Mouse (Mus musculus) layer of hippocampus, adult 2 months (tissue): ENCODE data around the gene Hgf. TPM values are rescaled to one million over a fixed set of nuclear protein-coding genes. Genes with fewer than 3 reads are reported as not detected.

ENCODE experiments used
- DNase-seq, 2 experiments: peaks; one replicate each; pipeline ENCODE4 v3.0.0; 2022; ENCODE audit warnings: low spot score in 2 of 2
- H3K27ac ChIP-seq: fragments of 200-600 bp; 2 replicates; pipeline ENCODE4 v1.8.1; 2022
- H3K4me3 ChIP-seq: fragments of 200-600 bp; 2 replicates; pipeline ENCODE4 v1.8.1; 2022; ENCODE audit warnings: mild to moderate bottlenecking
- CTCF ChIP-seq: fragments of 200-600 bp; conservative IDR thresholded peaks from 2 replicates; pipeline ENCODE4 v1.8.1; 2022; ENCODE audit warnings: antibody characterized with exemption, mild to moderate bottlenecking, moderate library complexity
- total RNA-seq, 2 experiments: library from RNA; stranded (reverse); gene quantifications; 2 replicates each; pipeline ENCODE4 v1.2.3; 2021

The Hgf gene
- total RNA-seq, 2 experiments from 2014 or later: 2.2 to 4.6 TPM

GRCm38 (mm10) chr5:16601463-16601862 is 48.2 kb downstream of the Hgf start:
- no peak for DNase-seq
- H3K4me3 ChIP-seq: no peak overlapping the region
- no peak for TF ChIP-seq CTCF
- no peak overlapping the region for H3K27ac ChIP-seq

GRCm38 (mm10) chr5:16632996-16633395 is 79.7 kb downstream of the Hgf start:
- no peak for DNase-seq
- no peak for TF ChIP-seq CTCF
- no peak overlapping the region for H3K4me3 ChIP-seq
- H3K27ac ChIP-seq: no peak overlapping the region

- H3K27ac ChIP-seq: no peak overlapping the region
- no peak overlapping the region for H3K4me3 ChIP-seq
- no peak for DNase-seq
- no peak for TF ChIP-seq CTCF
Measured at GRCm38 (mm10) chr5:16646417-16646816, 93.1 kb downstream of the Hgf start.

GRCm38 (mm10) chr5:16647701-16648100 is 94.4 kb downstream of the Hgf start:
- DNase-seq: no peak
- no peak overlapping the region for H3K27ac ChIP-seq
- TF ChIP-seq CTCF: no peak
- no peak overlapping the region for H3K4me3 ChIP-seq

- Histone ChIP-seq H3K27ac (no peak overlapping the region), H3K4me3 (no peak overlapping the region)
- no peak for DNase-seq
- no peak for TF ChIP-seq CTCF
Measured at GRCm38 (mm10) chr5:16650240-16650639, 96.9 kb downstream of the Hgf start.

- Histone ChIP-seq H3K27ac (no peak overlapping the region), H3K4me3 (no peak overlapping the region)
- DNase-seq: no peak
- no peak for TF ChIP-seq CTCF
Measured at GRCm38 (mm10) chr5:16654022-16654421, 100.7 kb downstream of the Hgf start.

Other genes starting within 250 kb of the Hgf start
- not detected for gene Gm28710, start 238.3 kb downstream of the Hgf start, total RNA-seq